Mouse (Mus musculus) lung, postnatal 0 days (tissue): ENCODE measurements around the gene AL607142.1.

Source experiments
- CTCF ChIP-seq: IDR thresholded peaks from 2 replicates; pipeline ENCODE4 v1.5.1; 2016; ENCODE audit warnings: antibody characterized with exemption, mild to moderate bottlenecking
- EP300 ChIP-seq: IDR thresholded peaks from 2 replicates; pipeline ENCODE4 v1.6.1; 2016; ENCODE audit warnings: antibody characterized with exemption, mild to moderate bottlenecking, control low read depth

- no peak for TF ChIP-seq CTCF
- no peak for TF ChIP-seq EP300
Measured at GRCm38 (mm10) chr4:120032320-120032983, 32.3 kb upstream of the AL607142.1 start.
